Mouse (Mus musculus): ENCODE data around the gene Olfr119. TPM values are rescaled to one million over a fixed set of nuclear protein-coding genes. Genes with fewer than 3 reads are reported as not detected.
"Not testable (repeated sequence)": the region's sequence is repeated elsewhere in the genome, so short reads cannot be mapped to it uniquely, and the experiment has no call there.

Gene Olfr119
- polyA plus RNA-seq (2015; fragmentation: Nextera tagmentation; extraction: Ambion mirVana): not detected in 2 replicates

- H3K9me3 ChIP-seq (ENCODE audit: control insufficient read depth, low read length); H3K4me1 ChIP-seq (replicated peaks; ENCODE audit: control insufficient read depth, insufficient read depth); H3K36me3 ChIP-seq (ENCODE audit: control insufficient read depth, insufficient read depth, low read length); H3K4me2 ChIP-seq (replicated peaks; ENCODE audit: low read depth); H3K9ac ChIP-seq (ENCODE audit: low read length); DNase-seq (ENCODE audit: low spot score); H3K27me3 ChIP-seq (ENCODE audit: control insufficient read depth, insufficient read depth, low read length); H3K27ac ChIP-seq (replicated peaks); ATAC-seq (ENCODE audit: low FRiP score, low TSS enrichment); H3K4me3 ChIP-seq (ENCODE audit: low read depth, low read length): not testable (repeated sequence)
- WGBS: 61% methylated on average over 1 of the region's 1 CpGs
Measured at GRCm38 (mm10) chr17:37696264-37696663, at the start of gene Olfr119. Olfr119 (plus strand) TSS chr17:37696564.

- no peaks in the 10 kb centered on the region for H3K9me3 ChIP-seq (ENCODE audit: control insufficient read depth, low read length)
- H3K9ac ChIP-seq (ENCODE audit: low read length): no peak within 1 kb of the TSS
- no peak within 1 kb of the TSS for H3K4me2 ChIP-seq (replicated peaks; ENCODE audit: low read depth)
- 46% methylated on average over 1 of the region's 1 CpGs for WGBS
- no peaks in the 10 kb centered on the region for H3K36me3 ChIP-seq (ENCODE audit: control insufficient read depth, insufficient read depth, low read length)
- ATAC-seq (ENCODE audit: low FRiP score, low TSS enrichment) (no peak), DNase-seq (ENCODE audit: low spot score) (no peak)
- no peaks in the 10 kb centered on the region for H3K27me3 ChIP-seq (ENCODE audit: control insufficient read depth, insufficient read depth, low read length)
- TF ChIP-seq CTCF (IDR thresholded peaks at IDR 0.05; ENCODE audit: low read depth): no peak
- no peak for TF ChIP-seq EP300 (optimal IDR thresholded peaks at IDR 0.05)
- H3K4me1 ChIP-seq (replicated peaks; ENCODE audit: control insufficient read depth, insufficient read depth): no peaks in the 10 kb centered on the region
- no peak within 1 kb of the TSS for H3K4me3 ChIP-seq (ENCODE audit: low read depth, low read length)
- H3K27ac ChIP-seq (replicated peaks): no peak within 1 kb of the TSS
Measured at GRCm38 (mm10) chr17:37663682-37664081, 32.7 kb upstream of the Olfr119 start, which contains the start of gene Olfr117. Olfr117 (minus strand) TSS chr17:37663782.

- no peak for ATAC-seq (ENCODE audit: low FRiP score, low TSS enrichment)
- Histone ChIP-seq H3K27me3 (ENCODE audit: control insufficient read depth, insufficient read depth, low read length) (no peaks in the 10 kb centered on the region), H3K4me2 (replicated peaks; ENCODE audit: low read depth) (no peak within 1 kb of the TSS), H3K36me3 (ENCODE audit: control insufficient read depth, insufficient read depth, low read length) (no peaks in the 10 kb centered on the region), H3K9me3 (ENCODE audit: control insufficient read depth, low read length) (no peaks in the 10 kb centered on the region), H3K27ac (replicated peaks) (no peak within 1 kb of the TSS), H3K4me3 (ENCODE audit: low read depth, low read length) (no peak within 1 kb of the TSS), H3K9ac (ENCODE audit: low read length) (no peak within 1 kb of the TSS), H3K4me1 (replicated peaks; ENCODE audit: control insufficient read depth, insufficient read depth) (no peaks in the 10 kb centered on the region)
- WGBS: 53% methylated on average over 2 of the region's 2 CpGs
- no peak for DNase-seq (ENCODE audit: low spot score)
- TF ChIP-seq CTCF (IDR thresholded peaks at IDR 0.05; ENCODE audit: low read depth) (no peak), EP300 (optimal IDR thresholded peaks at IDR 0.05) (no peak)
Measured at GRCm38 (mm10) chr17:37666688-37667087, 29.7 kb upstream of the Olfr119 start, which contains the start of gene Olfr118. Olfr118 (plus strand) TSS chr17:37666988.

GRCm38 (mm10) chr17:37721508-37721907 lies 25.1 kb downstream of the Olfr119 start, which contains the start of gene Olfr120:
Olfr120 (plus strand) TSS chr17:37721808.
- no peak for ATAC-seq (ENCODE audit: low FRiP score, low TSS enrichment)
- TF ChIP-seq EP300 (optimal IDR thresholded peaks at IDR 0.05) (no peak), CTCF (IDR thresholded peaks at IDR 0.05; ENCODE audit: low read depth) (no peak)
- H3K27me3 ChIP-seq (ENCODE audit: control insufficient read depth, insufficient read depth, low read length): no peaks in the 10 kb centered on the region
- H3K9me3 ChIP-seq (ENCODE audit: control insufficient read depth, low read length): no peaks in the 10 kb centered on the region
- H3K4me3 ChIP-seq (ENCODE audit: low read depth, low read length): no peak within 1 kb of the TSS
- no peak within 1 kb of the TSS for H3K27ac ChIP-seq (replicated peaks)
- no peaks in the 10 kb centered on the region for H3K4me1 ChIP-seq (replicated peaks; ENCODE audit: control insufficient read depth, insufficient read depth)
- H3K4me2 ChIP-seq (replicated peaks; ENCODE audit: low read depth): no peak within 1 kb of the TSS
- WGBS: 67% methylated on average over 1 of the region's 1 CpGs
- no peak within 1 kb of the TSS for H3K9ac ChIP-seq (ENCODE audit: low read length)
- DNase-seq (ENCODE audit: low spot score): no peak
- no peaks in the 10 kb centered on the region for H3K36me3 ChIP-seq (ENCODE audit: control insufficient read depth, insufficient read depth, low read length)

- Histone ChIP-seq H3K27me3 (ENCODE audit: control insufficient read depth, insufficient read depth, low read length) (no peaks in the 10 kb centered on the region), H3K27ac (replicated peaks) (no peak overlapping the region), H3K9ac (ENCODE audit: low read length) (no peak overlapping the region), H3K4me1 (replicated peaks; ENCODE audit: control insufficient read depth, insufficient read depth) (no peaks in the 10 kb centered on the region), H3K4me3 (ENCODE audit: low read depth, low read length) (no peak overlapping the region), H3K36me3 (ENCODE audit: control insufficient read depth, insufficient read depth, low read length) (no peaks in the 10 kb centered on the region), H3K4me2 (replicated peaks; ENCODE audit: low read depth) (no peak overlapping the region), H3K9me3 (ENCODE audit: control insufficient read depth, low read length) (no peaks in the 10 kb centered on the region)
- TF ChIP-seq EP300 (optimal IDR thresholded peaks at IDR 0.05) (no peak), CTCF (IDR thresholded peaks at IDR 0.05; ENCODE audit: low read depth) (no peak)
- no peak for ATAC-seq (ENCODE audit: low FRiP score, low TSS enrichment)
- WGBS: 51% methylated on average over 7 of the region's 7 CpGs
- no peak for DNase-seq (ENCODE audit: low spot score)
Measured at GRCm38 (mm10) chr17:37738070-37738469, 41.7 kb downstream of the Olfr119 start.

Other genes with a start within 250 kb of the Olfr119 start
- gene Olfr109, start 237.6 kb upstream of the Olfr119 start, polyA plus RNA-seq (2015; fragmentation: Nextera tagmentation; extraction: Ambion mirVana): 0.02 TPM in 1 of 2 replicates, not detected in the other
- gene H2-M2, start 213.0 kb upstream of the Olfr119 start, polyA plus RNA-seq (2015; fragmentation: Nextera tagmentation; extraction: Ambion mirVana): not detected in 2 replicates
- not detected in 2 replicates for gene Olfr110, start 204.1 kb upstream of the Olfr119 start, polyA plus RNA-seq (2015; fragmentation: Nextera tagmentation; extraction: Ambion mirVana)
- not detected in 2 replicates for gene Olfr111, start 188.5 kb upstream of the Olfr119 start, polyA plus RNA-seq (2015; fragmentation: Nextera tagmentation; extraction: Ambion mirVana)
- gene Olfr112, start 127.1 kb upstream of the Olfr119 start, polyA plus RNA-seq (2015; fragmentation: Nextera tagmentation; extraction: Ambion mirVana): not detected in 2 replicates
- gene Olfr113, start 118.9 kb upstream of the Olfr119 start, polyA plus RNA-seq (2015; fragmentation: Nextera tagmentation; extraction: Ambion mirVana): not detected in 2 replicates
- gene Olfr114, start 103.8 kb upstream of the Olfr119 start, polyA plus RNA-seq (2015; fragmentation: Nextera tagmentation; extraction: Ambion mirVana): not detected in 2 replicates
- not detected in 2 replicates for gene Olfr115, start 69.5 kb upstream of the Olfr119 start, polyA plus RNA-seq (2015; fragmentation: Nextera tagmentation; extraction: Ambion mirVana)
- gene Olfr116, start 69.4 kb upstream of the Olfr119 start, polyA plus RNA-seq (2015; fragmentation: Nextera tagmentation; extraction: Ambion mirVana): not detected in 2 replicates
- not detected in 2 replicates for gene Olfr117, start 32.8 kb upstream of the Olfr119 start, polyA plus RNA-seq (2015; fragmentation: Nextera tagmentation; extraction: Ambion mirVana)
- gene Olfr118, start 29.6 kb upstream of the Olfr119 start, polyA plus RNA-seq (2015; fragmentation: Nextera tagmentation; extraction: Ambion mirVana): not detected in 2 replicates
- gene Olfr120, start 25.2 kb downstream of the Olfr119 start, polyA plus RNA-seq (2015; fragmentation: Nextera tagmentation; extraction: Ambion mirVana): not detected in 2 replicates
- gene Olfr121, start 52.3 kb downstream of the Olfr119 start, polyA plus RNA-seq (2015; fragmentation: Nextera tagmentation; extraction: Ambion mirVana): not detected in 2 replicates
- gene Olfr122, start 72.0 kb downstream of the Olfr119 start, polyA plus RNA-seq (2015; fragmentation: Nextera tagmentation; extraction: Ambion mirVana): not detected in 2 replicates
- gene Olfr123, start 97.0 kb downstream of the Olfr119 start, polyA plus RNA-seq (2015; fragmentation: Nextera tagmentation; extraction: Ambion mirVana): not detected in 2 replicates
- gene Olfr124, start 103.3 kb downstream of the Olfr119 start, polyA plus RNA-seq (2015; fragmentation: Nextera tagmentation; extraction: Ambion mirVana): not detected in 2 replicates
- not detected in 2 replicates for gene Olfr125, start 136.4 kb downstream of the Olfr119 start, polyA plus RNA-seq (2015; fragmentation: Nextera tagmentation; extraction: Ambion mirVana)
- not detected in 2 replicates for gene Olfr126, start 150.9 kb downstream of the Olfr119 start, polyA plus RNA-seq (2015; fragmentation: Nextera tagmentation; extraction: Ambion mirVana)
- not detected in 2 replicates for gene Olfr127, start 203.9 kb downstream of the Olfr119 start, polyA plus RNA-seq (2015; fragmentation: Nextera tagmentation; extraction: Ambion mirVana)
- not detected in 2 replicates for gene Olfr128, start 224.0 kb downstream of the Olfr119 start, polyA plus RNA-seq (2015; fragmentation: Nextera tagmentation; extraction: Ambion mirVana)

Measured in stomach, postnatal 0 days (tissue).